Mouse (Mus musculus): Measurements from ENCODE around the gene Slco2b1.
"Not testable (repeated sequence)": the region's sequence is repeated elsewhere in the genome, so short reads cannot be mapped to it uniquely, and the experiment has no call there.

Gene Slco2b1

DNA sequence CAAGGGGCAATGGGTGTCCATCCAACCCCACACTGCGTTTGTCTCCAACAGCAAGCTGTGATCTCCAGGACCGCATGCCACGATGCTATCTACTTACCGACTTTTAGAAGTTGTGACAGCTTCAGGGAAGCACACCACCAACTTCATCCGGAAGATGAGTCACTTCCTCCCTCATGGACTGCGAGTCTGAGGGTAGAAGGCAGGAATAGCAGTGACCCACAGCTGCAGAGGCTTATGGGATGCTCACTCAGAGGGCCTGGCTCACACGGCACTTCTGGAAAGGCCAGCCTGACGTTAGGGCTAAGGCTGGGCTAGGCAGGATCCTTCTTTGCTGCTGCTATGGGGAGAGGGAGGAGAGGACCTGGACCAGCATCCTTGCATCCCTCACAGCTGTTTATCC lies at the start of gene Slco2b1:
Slco2b1 (minus strand) TSS at position 175 of the 400 bp plus-strand sequence.
- DNase-seq (ENCODE audit: low spot score) = no peak

DNA sequence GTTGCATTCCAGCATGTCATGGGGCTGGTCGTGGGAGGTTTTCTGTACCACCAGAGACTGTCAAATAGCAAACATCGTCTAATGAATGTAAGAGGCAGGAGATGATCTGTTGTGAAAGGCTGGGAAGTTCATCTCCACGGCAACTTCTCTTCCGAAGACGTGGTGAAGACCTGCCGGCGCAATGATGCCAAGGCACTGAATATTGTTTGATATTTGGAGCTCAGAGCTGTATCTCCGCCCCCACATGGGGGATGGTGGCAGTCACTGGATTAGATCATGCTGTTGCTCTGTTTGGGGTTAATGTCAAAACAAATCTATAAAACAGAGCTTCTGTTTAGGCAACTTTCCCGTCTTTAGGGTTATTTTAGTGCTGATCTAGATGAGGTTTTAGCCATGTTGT lies 28.1 kb upstream of the Slco2b1 start:
- DNase-seq (ENCODE audit: low spot score) = no peak

DNA sequence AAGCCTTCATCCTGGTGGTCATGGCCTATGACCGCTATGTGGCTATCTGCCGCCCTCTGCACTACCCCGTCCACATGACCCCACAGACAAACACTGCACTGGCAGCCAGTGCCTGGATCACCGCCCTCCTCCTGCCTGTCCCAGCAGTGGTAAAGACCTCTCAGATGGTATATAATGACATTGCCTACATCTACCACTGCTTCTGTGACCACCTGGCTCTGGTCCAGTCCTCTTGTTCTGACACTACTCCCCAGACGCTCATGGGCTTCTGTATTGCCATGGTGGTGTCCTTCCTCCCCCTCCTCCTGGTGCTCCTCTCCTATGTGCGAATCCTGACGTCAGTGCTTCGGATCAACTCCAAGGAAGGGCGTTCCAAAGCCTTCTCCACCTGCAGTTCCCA lies 24.4 kb upstream of the Slco2b1 start:
- DNase-seq (ENCODE audit: low spot score) = not testable (repeated sequence)

DNA sequence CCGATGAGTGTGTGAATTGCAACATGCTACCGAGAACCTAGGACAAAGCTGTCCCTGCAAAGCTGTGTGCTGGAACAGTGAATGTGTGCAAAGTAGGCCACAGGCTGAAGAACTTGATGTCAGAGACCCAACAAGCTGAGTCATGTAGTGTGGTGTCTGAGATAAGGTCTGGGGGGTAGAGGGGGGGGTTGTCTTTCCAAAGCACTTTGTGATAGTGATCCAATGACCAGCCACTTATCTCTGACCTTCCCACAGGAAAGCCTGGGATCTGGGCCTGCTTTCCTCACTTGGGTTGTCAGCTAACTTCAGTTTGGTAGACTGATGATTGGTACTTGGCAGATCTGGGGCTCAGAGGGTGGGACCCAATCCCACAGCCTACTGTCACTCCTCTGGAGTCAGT lies 23.5 kb upstream of the Slco2b1 start:
- DNase-seq (ENCODE audit: low spot score) = no peak

DNA sequence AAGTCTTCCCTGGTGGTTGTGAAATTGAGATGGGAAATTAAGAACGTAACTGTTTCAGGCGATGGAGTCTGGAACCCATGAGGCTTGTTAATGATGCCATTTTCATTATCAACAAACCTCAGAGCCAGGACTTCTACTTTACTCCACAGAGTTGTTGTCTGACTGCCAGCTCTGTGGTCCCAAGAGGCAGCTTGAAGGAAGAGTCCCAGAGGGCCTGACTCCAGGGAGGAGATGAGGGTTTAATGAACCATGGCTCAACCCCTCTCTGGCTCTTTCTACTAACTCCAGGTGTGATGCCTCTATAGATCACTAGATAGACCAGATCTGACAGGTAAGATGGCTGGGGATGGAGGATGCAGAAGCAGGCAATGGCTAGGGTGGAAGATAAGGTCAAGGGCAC lies 18.8 kb upstream of the Slco2b1 start, which contains the start of gene Olfr520:
Olfr520 (plus strand) TSS at position 301 of the 400 bp plus-strand sequence.
- DNase-seq (ENCODE audit: low spot score) = no peak

DNA sequence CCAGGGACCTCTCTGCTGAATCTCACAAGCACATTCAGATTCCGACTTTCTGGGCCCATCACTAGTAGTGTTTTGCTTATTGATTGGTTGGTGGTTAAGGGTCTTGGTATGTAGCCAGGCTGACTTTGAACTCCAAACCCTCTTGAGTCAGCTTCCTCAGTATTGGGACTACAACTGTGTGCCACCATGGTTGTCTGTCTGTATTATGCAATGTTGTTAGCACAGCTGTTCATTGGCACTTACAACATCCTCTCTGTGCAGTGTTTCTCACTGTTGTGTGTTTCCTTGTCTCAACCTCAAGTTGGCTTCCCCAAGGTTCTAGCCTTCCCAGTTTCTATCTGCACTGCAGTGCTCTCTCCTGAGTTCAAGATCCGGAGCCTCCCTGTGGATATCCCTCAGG lies 5.4 kb upstream of the Slco2b1 start:
- DNase-seq (ENCODE audit: low spot score) = no peak

DNA sequence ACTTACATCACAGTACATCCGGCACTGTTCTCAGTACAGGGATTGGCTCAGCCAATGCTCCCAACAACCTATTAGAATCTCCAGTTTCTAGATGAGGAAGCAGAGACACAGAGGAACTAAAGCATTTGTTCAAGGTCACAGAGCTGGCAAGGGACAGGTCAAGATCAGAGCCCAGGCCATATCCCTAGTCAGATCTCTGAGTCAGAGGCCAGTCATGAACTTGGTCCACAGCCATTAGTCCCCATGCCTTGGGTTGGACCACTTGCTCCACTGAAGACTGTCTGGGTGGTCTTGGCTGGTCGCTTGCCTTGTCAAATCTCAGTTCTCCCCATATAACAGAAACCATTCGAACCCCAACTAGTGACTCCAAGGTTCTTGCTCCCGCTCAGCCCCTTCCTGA lies 1.3 kb upstream of the Slco2b1 start:
- no peak for DNase-seq (ENCODE audit: low spot score)

DNA sequence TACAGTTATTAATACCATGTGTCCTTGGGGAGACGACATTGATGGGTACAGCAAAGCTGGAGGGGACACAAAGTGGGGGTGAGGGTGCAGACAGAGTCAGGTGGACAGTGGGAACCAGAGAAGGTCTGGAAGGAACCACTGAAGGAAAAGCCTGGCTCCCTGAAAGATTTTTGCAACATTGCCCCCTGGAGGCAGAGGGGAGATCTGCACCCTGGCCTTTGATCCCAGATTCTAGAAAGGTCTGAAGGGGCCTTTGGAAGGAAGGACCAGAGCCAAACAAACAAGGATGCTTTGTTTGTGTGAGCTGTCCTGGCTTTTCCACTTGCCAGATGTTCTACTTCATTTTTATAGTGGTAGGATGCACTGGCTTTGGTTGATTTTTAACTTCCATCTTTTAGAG lies 664 bp downstream of the Slco2b1 start:
- peak; percentile 22 for DNase-seq (ENCODE audit: low spot score)

DNA sequence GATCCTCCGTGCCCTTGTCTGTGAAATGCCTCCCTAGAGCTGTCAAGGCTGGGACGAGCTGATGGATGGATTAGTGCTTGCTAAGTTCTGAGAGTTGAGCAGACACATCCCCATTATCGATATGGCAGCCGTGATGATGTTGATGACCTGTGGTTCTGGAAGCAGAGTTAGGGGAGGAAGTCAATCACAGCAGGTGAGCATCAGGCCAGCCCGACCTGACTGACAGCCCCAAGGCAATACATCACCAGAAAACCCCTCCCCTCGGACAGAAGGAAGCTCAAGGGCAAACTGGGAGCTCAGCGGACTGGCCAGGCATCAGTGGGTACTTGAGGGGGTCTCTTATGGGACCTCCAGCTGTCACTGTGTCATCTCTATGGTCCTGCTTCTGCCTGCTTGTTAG lies 1.1 kb downstream of the Slco2b1 start:
- DNase-seq (ENCODE audit: low spot score) = no peak

DNA sequence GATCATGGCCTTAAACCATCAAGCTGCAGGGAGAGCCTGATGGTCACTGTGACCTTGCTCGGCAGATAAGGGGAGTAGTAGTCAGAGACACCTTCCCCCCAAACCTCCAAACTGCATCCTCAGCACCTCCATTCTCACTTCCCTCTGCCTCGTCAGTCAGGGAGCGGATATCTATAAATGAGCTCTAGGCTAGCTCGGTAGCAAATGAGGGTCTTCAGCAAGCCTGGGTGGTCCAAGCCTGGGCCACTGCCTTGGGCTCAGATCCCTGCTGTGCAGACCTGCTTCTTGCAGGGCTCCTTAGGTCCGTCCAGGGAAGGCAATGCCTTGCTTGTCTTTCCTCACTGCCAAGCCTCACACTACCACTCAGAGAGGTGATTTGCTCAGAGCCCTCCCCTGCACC lies 2.4 kb downstream of the Slco2b1 start:
- DNase-seq (ENCODE audit: low spot score) = no peak

DNA sequence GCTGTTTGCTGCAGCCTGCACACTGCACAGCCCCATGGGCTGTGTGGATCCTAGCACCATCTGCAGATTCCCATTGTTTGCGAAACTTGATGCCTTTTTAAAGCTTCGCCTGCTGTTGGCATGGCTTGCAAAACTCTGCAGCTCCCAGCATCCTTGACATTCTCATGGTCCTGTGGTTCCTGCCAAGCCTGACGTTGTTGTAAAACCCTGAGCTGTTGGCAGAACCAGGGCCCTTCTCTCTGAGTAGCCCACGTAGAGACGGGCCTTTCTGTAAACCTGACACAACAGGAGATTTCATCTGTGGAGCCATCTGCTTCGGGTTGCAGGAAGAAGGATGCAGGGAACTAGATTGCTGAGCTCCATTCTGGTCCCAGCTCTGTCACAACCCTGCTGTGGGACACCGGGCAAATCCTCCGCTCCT lies 2.8 kb downstream of the Slco2b1 start:
- DNase-seq (ENCODE audit: low spot score) = no peak

DNA sequence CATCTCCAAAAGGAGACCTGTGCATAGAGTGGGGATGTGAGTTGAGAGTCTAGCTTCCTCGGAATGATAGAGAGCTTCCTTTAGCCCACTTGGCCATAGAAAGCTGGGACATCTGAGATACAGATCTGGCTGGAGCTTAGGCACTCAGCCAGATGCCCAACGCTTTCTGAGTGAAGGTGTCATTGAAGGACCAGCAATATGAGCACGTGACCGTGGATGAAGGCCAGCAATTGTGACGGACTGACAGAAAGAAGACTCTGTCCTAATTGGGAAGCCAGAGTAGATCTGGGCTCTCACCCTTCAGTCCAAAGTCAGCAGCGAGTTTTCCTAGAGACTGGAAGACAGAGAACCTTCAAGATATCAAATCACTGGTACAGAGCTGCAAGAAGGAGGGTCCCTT lies 3.5 kb downstream of the Slco2b1 start:
- no peak for DNase-seq (ENCODE audit: low spot score)

DNA sequence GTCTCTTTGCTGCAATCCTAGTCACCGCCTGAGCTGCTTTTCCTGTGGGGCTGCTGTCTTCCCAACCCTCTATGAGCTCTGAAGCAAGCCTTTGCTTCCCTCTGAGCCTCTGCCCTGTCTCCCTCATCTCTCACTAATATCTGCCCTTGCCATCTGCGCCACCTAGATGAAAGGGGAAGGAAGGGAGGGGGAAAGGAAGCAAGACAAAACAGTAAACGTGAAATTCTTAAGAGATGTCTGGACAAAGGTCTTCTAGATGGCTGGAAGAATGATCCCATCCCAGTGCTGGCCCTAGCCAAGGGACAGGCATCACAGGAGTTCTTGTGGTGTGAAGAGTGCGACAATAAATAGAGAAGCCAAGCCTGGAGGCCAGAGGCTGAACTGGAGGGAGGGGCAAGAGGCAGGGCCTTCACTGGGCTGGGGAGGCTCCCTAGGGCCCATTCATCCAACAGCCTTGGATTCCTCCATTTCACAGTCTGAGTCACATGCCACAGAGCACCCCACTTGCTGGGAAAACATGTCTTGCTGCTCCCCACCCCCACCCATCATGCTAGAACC lies 4.0 kb downstream of the Slco2b1 start:
- DNase-seq (ENCODE audit: low spot score) = no peak

DNA sequence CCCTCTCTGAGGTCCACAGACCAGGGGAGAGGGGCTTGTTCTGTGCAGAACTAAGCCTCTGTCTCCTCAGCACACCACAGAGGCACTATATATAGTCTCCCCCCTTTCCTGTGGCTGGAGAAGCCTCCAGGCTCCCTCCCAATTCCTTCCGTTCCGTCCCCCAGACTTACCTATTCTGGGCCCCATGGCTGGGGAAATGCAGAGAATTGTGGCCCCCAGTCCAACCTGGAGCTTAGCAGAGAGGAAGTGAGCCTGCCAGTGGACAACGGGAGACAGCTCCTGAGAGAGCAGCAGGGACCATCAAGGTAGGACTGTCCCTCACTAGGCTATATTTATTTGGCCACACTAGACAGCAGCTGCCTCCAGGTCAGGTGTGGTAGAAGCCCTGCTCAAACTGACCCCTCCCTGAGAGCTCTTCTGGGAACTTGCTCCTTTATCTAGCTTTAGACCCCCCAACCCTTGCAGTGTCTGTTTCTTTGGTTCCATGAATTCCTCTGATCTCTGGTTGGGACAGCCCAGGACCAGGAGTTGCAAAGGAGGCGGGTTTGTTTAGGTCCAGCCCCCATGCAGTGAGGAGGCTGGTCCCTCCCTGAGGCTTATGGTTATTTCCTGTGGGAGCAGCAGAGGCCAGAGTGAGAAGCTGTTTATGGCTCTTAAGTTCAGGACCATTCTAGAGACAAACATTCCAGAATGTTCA lies 4.7 kb downstream of the Slco2b1 start:
- no peak for DNase-seq (ENCODE audit: low spot score)

DNA sequence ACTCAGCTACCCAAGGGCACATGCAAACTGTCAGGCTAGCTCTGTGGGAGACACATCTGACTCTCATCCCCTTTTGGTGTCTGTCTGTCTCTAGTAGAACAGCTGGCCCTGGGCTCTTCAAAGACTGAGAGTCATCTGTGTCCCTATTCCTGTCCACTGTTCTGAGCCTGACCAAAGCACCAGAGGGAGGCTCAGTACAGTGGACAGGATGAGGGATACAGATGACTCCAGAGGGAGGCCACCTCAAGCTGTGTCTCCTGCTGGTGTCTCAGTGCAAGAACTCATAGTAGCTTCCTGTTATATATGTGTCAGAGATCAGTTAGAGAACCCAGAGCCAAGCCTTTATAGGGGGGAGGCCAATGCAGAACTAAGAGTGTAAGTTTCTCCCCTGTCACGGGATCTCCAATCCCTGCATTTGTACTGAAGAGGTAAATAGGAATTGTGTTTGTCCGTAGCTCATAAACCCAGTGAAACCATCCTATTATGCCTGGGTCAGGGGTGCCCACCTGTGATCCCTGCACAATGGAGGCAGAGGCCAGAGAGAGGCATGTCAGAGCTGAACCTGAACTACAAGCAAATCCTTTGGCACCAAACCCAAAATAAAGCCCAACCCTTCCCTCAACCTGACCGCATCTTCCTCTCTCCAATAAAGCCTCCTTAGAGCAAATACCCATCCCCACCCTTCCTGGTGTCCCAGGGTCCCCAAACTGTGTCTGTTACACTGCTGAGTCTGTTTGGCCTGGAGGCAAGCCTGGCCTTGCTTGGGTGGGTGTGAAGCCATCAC lies 6.2 kb downstream of the Slco2b1 start:
- DNase-seq (ENCODE audit: low spot score) = no peak

DNA sequence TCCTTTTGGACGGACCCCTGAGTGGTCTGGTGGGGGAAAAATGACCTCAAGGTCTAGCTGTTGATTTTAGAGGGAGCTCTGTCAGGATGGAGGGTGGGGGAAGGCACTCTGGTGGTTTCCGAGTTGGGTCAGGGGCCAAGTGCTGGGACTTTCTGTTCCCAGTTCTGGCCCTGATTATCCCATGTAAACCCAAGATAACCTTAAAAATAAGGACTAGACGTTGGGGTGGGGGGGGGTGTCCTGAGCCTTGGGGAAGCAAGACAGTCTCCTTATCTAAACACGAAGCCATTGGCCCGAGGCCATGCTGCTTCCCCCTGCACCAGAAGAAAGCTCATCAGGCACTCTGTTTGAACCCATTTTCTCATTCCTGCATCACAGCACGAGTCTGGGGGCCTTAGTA lies 8.9 kb downstream of the Slco2b1 start:
- no peak for DNase-seq (ENCODE audit: low spot score)

DNA sequence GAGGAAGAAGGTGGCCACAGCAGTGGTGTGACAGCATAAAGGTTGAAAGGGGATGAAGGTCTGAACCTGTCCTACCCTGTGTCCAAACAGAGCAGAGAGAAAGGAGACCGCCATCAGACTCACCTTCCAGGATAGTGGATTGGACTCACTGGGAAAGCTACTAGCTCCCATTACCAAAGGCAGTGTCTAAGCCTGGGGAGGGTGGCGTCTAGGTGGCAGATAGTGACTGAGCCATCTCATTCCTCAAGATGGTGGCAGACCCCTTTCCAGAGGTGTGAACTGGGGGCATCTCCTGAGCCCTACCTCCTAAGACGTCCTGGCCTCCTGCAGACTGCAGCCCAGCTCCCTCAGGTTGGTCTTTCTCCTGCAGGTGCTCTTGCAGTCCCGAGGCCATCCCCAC lies 10.5 kb downstream of the Slco2b1 start:
- no peak for DNase-seq (ENCODE audit: low spot score)

DNA sequence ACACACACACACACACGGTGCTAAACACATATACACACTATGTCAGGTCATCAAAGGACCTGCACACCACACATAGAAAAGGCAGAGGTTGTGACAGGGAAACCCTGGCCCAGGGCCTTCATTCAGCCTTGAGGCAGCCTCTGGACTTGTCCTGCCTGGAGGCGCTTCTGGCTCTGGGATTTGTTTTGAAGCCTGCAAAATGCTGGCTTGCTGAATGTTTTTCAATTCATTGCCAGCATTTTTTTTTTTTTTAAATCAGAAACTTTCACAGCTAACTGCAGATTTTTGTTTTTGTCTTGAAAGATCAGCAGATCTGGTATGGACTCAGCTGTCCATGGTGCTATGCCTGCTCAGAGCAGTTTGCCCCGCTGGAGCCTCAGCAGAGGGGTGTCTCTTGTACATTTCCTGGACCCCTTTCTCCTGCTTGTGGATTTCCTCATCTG lies 11.4 kb downstream of the Slco2b1 start:
- no peak for DNase-seq (ENCODE audit: low spot score)

DNA sequence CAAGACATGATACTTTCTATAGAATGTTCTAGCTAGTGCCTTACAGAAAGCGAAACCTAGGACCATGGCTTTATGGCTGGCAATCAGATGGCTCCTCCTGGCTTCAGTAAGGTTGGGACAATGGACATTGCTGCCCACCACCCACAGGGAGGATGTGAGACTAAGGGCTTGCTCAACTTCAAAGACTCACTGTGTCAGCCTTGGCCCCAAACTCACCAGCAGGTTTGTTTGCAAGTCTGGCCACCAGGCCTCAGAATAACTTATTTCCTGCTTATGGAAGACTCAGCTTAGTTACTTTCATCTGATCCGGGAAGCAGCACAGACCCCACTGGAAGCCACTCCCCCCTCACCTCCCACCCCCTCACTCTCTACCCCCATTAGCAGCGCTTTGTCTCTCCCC lies 12.0 kb downstream of the Slco2b1 start:
- DNase-seq (ENCODE audit: low spot score) = no peak

DNA sequence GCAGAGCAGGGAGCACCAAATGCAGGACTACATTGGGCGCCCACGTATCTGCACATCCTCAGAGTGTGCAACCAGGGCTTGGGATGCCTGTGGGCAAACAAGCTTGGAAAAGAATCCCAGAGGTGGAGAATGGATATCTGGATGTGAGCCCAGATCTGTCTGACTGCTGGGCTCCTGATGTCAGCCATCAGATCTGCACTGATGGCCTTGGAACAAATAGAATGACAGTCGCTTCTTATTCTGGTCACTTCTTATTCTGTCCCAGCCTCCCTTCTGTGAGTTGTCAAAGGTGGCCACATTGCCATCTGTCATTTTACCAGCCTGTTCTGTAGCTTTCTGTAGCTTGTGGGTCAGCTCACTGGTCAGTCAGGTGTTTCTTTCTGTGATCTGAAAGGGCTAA lies 12.6 kb downstream of the Slco2b1 start:
- no peak for DNase-seq (ENCODE audit: low spot score)

DNA sequence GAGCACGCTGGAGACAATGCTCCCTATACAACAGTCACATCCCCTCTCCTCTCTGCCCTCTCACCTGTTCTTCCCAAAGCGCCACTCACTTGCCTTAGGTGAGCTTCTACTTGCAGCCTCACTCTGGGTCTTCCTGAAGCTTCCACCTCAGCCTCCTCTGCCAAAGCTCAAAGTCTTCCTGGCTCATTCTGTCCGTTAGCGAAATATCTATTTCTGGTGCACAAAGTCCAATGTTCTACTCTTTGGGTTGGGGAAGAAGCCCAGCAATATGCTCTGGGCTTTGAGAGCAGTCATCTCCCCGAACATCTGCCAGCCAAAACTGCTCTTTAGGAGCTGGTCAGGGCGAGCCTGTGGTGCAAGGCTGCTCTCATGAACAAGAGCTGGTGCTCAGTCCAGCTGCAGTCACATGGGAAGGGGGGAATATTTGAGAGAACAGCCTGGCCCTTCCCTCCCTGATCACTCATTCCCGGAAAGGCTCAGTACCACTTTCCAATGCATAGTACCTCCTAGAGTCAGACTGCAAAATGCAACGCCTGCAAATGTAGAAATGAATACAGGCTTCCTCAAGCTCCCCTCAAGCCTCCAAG lies 15.6 kb downstream of the Slco2b1 start:
- no peak for DNase-seq (ENCODE audit: low spot score)

DNA sequence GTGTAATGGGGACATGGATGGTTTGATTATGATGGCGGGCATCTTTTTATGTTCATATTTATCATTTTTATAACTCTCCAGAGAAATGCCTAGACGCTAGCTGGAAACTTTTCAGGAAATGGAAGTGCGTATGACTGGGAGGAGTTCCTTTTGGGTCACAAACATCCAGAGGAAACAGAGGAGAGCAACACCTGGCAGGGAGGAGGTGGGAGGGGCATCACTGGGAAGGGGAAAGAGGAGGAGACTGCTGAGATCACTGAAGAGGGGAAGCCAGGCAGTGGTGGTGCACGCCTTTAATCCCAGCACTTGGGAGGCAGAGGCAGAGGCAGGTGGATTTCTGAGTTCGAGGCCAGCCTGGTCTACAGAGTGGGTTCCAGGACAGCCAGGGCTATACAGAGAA lies 16.7 kb downstream of the Slco2b1 start:
- not testable (repeated sequence) for DNase-seq (ENCODE audit: low spot score)

DNA sequence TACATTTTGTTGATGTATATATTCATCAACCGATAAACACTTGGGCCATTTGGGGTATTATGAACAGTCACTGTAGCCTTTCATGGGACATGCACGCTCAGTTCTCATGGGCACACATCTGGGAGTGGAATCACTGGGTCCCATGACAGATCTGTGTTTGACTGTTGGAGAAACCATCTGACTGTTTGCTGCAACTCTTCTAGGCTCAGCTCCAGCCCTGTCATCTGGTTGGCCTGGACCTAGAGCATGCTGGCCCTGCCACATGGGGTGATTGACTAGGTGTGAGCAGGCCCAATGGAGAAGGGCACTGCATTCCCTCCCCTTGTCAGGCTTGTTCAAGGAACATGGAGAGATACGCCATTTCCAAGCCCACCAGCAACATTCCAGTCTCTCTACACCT lies 17.2 kb downstream of the Slco2b1 start:
- DNase-seq (ENCODE audit: low spot score) = no peak
